Mouse (Mus musculus) lung, postnatal 0 days (tissue): ENCODE measurements around the gene Trim50.

Source experiments
- CTCF ChIP-seq: IDR thresholded peaks from 2 replicates; pipeline ENCODE4 v1.5.1; 2016; ENCODE audit warnings: antibody characterized with exemption, mild to moderate bottlenecking
- EP300 ChIP-seq: IDR thresholded peaks from 2 replicates; pipeline ENCODE4 v1.6.1; 2016; ENCODE audit warnings: antibody characterized with exemption, mild to moderate bottlenecking, control low read depth

DNA sequence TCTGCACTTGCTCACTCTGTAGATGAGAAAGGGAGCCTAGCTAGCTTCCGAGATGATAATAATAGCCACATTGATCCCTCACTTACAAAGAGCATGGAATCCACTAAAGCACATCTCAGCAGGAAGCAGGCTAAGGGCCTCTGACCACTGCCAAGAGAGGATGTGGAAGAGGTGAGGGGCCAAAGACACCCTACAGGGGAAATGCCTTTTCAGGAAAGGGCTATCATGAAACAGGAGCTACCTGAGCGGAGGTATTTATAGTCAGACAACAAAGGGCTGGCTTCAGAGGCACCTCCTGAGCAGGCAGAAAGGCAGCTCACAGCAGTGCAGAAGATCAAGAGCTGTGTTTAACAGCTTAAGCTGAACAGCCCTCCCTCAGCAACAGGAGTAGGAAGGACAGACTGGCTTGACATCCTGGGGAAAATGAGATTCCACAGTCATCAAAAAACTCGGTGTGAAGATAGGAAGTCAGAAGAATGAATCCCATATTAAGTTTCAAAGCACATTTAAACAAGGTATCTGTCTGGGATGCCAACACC, 26.9 kb upstream of the Trim50 start:
- TF ChIP-seq CTCF (no peak), EP300 (no peak)
